Mouse (Mus musculus) CH12.LX (cell line): ENCODE results near the gene Rras2.

Experiments
- CHD2 ChIP-seq: IDR thresholded peaks from 2 replicates; pipeline ENCODE4 v1.6.1; 2011; ENCODE audit warnings: low read length, improper control_type of control experiment
- CTCF ChIP-seq, 2 experiments: IDR thresholded peaks in 1 of 2; conservative IDR thresholded peaks in 1 of 2; 2 replicates each; pipeline ENCODE4 v1.5.1; 2011 to 2012; ENCODE audit warnings: low read depth in 2 of 2, low read length in 2 of 2, improper control_type of control experiment in 1 of 2, inconsistent platforms in 1 of 2, mild to moderate bottlenecking in 1 of 2, moderate library complexity in 1 of 2
- GABPA ChIP-seq: IDR thresholded peaks from 2 replicates; pipeline ENCODE4 v1.6.1; 2012; ENCODE audit warnings: low read depth, low read length, improper control_type of control experiment, inconsistent platforms; ENCODE audit not compliant: insufficient replicate concordance
- HCFC1 ChIP-seq: IDR thresholded peaks from 2 replicates; pipeline ENCODE4 v1.6.1; 2012; ENCODE audit warnings: low read depth, mild to moderate bottlenecking, inconsistent platforms, low read length, improper control_type of control experiment
- POLR2A ChIP-seq: IDR thresholded peaks from 2 replicates; pipeline ENCODE4 v1.6.1; 2011; ENCODE audit warnings: low read depth, mild to moderate bottlenecking, improper control_type of control experiment, low read length
- ZC3H11A ChIP-seq: IDR thresholded peaks from 2 replicates; pipeline ENCODE4 v1.6.1; 2012; ENCODE audit warnings: low read depth, mild to moderate bottlenecking, inconsistent platforms, low read length, improper control_type of control experiment

GRCm38 (mm10) chr7:114020057-114020703 is 97.4 kb downstream of the Rras2 start:
- no peak for TF ChIP-seq CTCF (conservative IDR thresholded peaks at IDR 0.05 in 1 of 2, IDR thresholded peaks at IDR 0.05 in 1 of 2; ENCODE audit: low read depth in 2 of 2, low read length in 2 of 2)
- TF ChIP-seq CHD2 = no peak
- TF ChIP-seq GABPA = no peak
- no peak for TF ChIP-seq POLR2A
- TF ChIP-seq ZC3H11A = no peak
- TF ChIP-seq HCFC1 = no peak
